Mouse (Mus musculus) CH12.LX (cell line): ENCODE measurements around the gene Ccdc18.

Experiments used
- CHD2 ChIP-seq: IDR thresholded peaks from 2 replicates; pipeline ENCODE4 v1.6.1; 2011; ENCODE audit warnings: low read length, improper control_type of control experiment
- CTCF ChIP-seq, 2 experiments: IDR thresholded peaks in 1 of 2; conservative IDR thresholded peaks in 1 of 2; 2 replicates each; pipeline ENCODE4 v1.5.1; 2011 to 2012; ENCODE audit warnings: low read depth in 2 of 2, low read length in 2 of 2, improper control_type of control experiment in 1 of 2, inconsistent platforms in 1 of 2, mild to moderate bottlenecking in 1 of 2, moderate library complexity in 1 of 2
- GABPA ChIP-seq: IDR thresholded peaks from 2 replicates; pipeline ENCODE4 v1.6.1; 2012; ENCODE audit warnings: low read depth, low read length, improper control_type of control experiment, inconsistent platforms; ENCODE audit not compliant: insufficient replicate concordance
- MAX ChIP-seq: IDR thresholded peaks from 2 replicates; pipeline ENCODE4 v1.6.1; 2011; ENCODE audit warnings: low read length, improper control_type of control experiment
- POLR2A ChIP-seq: IDR thresholded peaks from 2 replicates; pipeline ENCODE4 v1.6.1; 2011; ENCODE audit warnings: low read depth, mild to moderate bottlenecking, improper control_type of control experiment, low read length
- TBP ChIP-seq: conservative IDR thresholded peaks from 2 replicates; pipeline ENCODE4 v1.6.1; 2011; ENCODE audit warnings: low read depth, low read length, improper control_type of control experiment
- USF1 ChIP-seq: IDR thresholded peaks from 2 replicates; pipeline ENCODE4 v1.6.1; 2014; ENCODE audit warnings: low read depth, mild to moderate bottlenecking, inconsistent platforms, low read length, improper control_type of control experiment
- ZC3H11A ChIP-seq: IDR thresholded peaks from 2 replicates; pipeline ENCODE4 v1.6.1; 2012; ENCODE audit warnings: low read depth, mild to moderate bottlenecking, inconsistent platforms, low read length, improper control_type of control experiment

GRCm38 (mm10) chr5:108152592-108152991 lies 19.9 kb downstream of the Ccdc18 start:
- no peak for TF ChIP-seq CHD2
- no peak for TF ChIP-seq TBP
- no peak for TF ChIP-seq POLR2A
- TF ChIP-seq CTCF (conservative IDR thresholded peaks at IDR 0.05 in 1 of 2, IDR thresholded peaks at IDR 0.05 in 1 of 2; ENCODE audit: low read depth in 2 of 2, low read length in 2 of 2) = no peak
- no peak for TF ChIP-seq GABPA
- TF ChIP-seq MAX = no peak
- no peak for TF ChIP-seq USF1
- no peak for TF ChIP-seq ZC3H11A
